9 mouse cellular contexts compared by ENCODE assay signal in the genomic region with DNA sequence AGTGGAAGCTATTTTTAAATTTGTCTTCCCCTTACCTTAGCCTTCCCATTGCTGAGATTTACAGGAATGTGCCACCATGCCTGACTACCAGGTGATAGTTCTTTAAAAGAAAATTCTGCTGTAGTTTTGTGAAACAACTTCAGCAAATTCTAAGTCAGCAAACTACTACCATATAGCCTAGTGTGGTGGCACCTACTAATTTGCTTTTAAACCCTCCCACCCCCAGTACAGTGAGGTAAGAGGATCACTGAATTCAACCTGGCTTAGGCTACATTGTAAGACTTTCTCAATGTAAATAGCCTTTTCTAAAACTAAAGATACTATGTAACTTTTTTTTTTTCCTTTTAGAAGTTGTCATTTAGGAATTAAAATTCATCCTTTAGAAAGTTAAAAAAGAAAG. TPM values are rescaled to one million over a fixed set of nuclear protein-coding genes. Genes with fewer than 3 reads are reported as not detected.
A peak's percentile ranks its signal among the peaks of the same experiment; 100 is the strongest.
DNase-seq lines count a peak whose midpoint lies in the region; ATAC-seq and TF ChIP-seq lines count a peak whose summit lies in the region.
"Had no signal": no experiment of that assay in that cellular context is flagged by ENCODE, and none has a peak within 500 bp of the region (broad histone marks: within the 10 kb centered on the region; RNA-seq: fewer than 3 reads in every experiment).

No protein-coding gene starts in this region.

- H3K9ac ChIP-seq in kidney, embryonic 14.5 days (ENCODE audit: low read depth, low read length) = no peak overlapping the region
- peak overlapping the region; percentile 86; the same call in 1 of the 2 replicates for H3K9ac ChIP-seq in hindbrain, postnatal 0 days (replicated peaks; ENCODE audit: low read length)
- no peak overlapping the region for H3K9ac ChIP-seq in midbrain, embryonic 15.5 days

- H3K4me1 ChIP-seq in kidney, embryonic 14.5 days (ENCODE audit: control insufficient read depth, insufficient read depth, low read length) = peaks cover 7% of the 10 kb centered on the region; the same call in 1 of the 2 replicates
- H3K4me1 ChIP-seq in embryonic facial prominence, embryonic 10.5 days = peaks cover 10% of the 10 kb centered on the region
- H3K4me1 ChIP-seq in hindbrain, postnatal 0 days (ENCODE audit: insufficient read depth, low read length) = peaks cover 8% of the 10 kb centered on the region; the same call in 1 of the 2 replicates
- peaks cover 24% of the 10 kb centered on the region for H3K4me1 ChIP-seq in midbrain, embryonic 15.5 days

- no peaks in the 10 kb centered on the region for H3K27me3 ChIP-seq in kidney, embryonic 14.5 days (ENCODE audit: control insufficient read depth, insufficient read depth, low read length)
- no peaks in the 10 kb centered on the region for H3K27me3 ChIP-seq in embryonic facial prominence, embryonic 10.5 days (replicated peaks; ENCODE audit: low read depth, poor library complexity, severe bottlenecking)
- no peaks in the 10 kb centered on the region for H3K27me3 ChIP-seq in hindbrain, postnatal 0 days (ENCODE audit: insufficient read depth, low read length)
- 0 out of 2 replicates have a peak, but pooled peaks cover 4% of the 10 kb centered on the region for H3K27me3 ChIP-seq in midbrain, embryonic 15.5 days (replicated peaks)
- H3K27me3 ChIP-seq: Patski had no signal

- H3K36me3 ChIP-seq in kidney, embryonic 14.5 days (ENCODE audit: control insufficient read depth, insufficient read depth, low read length) = peaks cover 17% of the 10 kb centered on the region; the same call in 1 of the 2 replicates
- peaks cover 21% of the 10 kb centered on the region for H3K36me3 ChIP-seq in embryonic facial prominence, embryonic 10.5 days (replicated peaks)
- no peaks in the 10 kb centered on the region for H3K36me3 ChIP-seq in hindbrain, postnatal 0 days (ENCODE audit: insufficient read depth, low read length)
- H3K36me3 ChIP-seq in midbrain, embryonic 15.5 days (replicated peaks) = 0 out of 2 replicates have a peak, but pooled peaks cover 3% of the 10 kb centered on the region

- ATAC-seq in kidney, embryonic 14.5 days (ENCODE audit: low FRiP score, low TSS enrichment) = no peak
- no peak for ATAC-seq in hindbrain, postnatal 0 days
- no peak for ATAC-seq in midbrain, embryonic 15.5 days (replicated peaks)
- ATAC-seq: Patski had no signal

- H3K4me2 ChIP-seq in kidney, embryonic 14.5 days (replicated peaks; ENCODE audit: low read depth, low read length) = peak overlapping the region; percentile 36; the same call in 1 of the 2 replicates
- peak overlapping the region; percentile 60 for H3K4me2 ChIP-seq in hindbrain, postnatal 0 days (ENCODE audit: low read depth, low read length)
- peak overlapping the region; percentile 56 for H3K4me2 ChIP-seq in midbrain, embryonic 15.5 days

- peak overlapping the region; percentile 79 for H3K4me3 ChIP-seq in kidney, embryonic 14.5 days (ENCODE audit: low read length)
- peak overlapping the region; percentile 81; the same call in 1 of the 2 replicates for H3K4me3 ChIP-seq in embryonic facial prominence, embryonic 10.5 days
- peak overlapping the region; percentile 84 for H3K4me3 ChIP-seq in hindbrain, postnatal 0 days (ENCODE audit: low read length)
- H3K4me3 ChIP-seq in midbrain, embryonic 15.5 days = peak overlapping the region; percentile 91

- DNase-seq in kidney, adult 18-20 months = no peak
- DNase-seq in embryonic facial prominence, embryonic 10.5 days (ENCODE audit: low spot score) = no peak
- no peak for DNase-seq in hindbrain, postnatal 0 days (ENCODE audit: low spot score)
- DNase-seq in spleen, postnatal 36 days (ENCODE audit: low spot score in 2 of 2) = no peak
- DNase-seq in thymus, postnatal 25 days = no peak
- DNase-seq in thymus, postnatal 0 days (ENCODE audit: low spot score) = no peak

- no peak for TF ChIP-seq CTCF in hindbrain, postnatal 0 days (IDR thresholded peaks at IDR 0.05; ENCODE audit: low read depth)

- H3K9me3 ChIP-seq in kidney, embryonic 14.5 days (ENCODE audit: control insufficient read depth, low read length) = no peaks in the 10 kb centered on the region
- no peaks in the 10 kb centered on the region for H3K9me3 ChIP-seq in embryonic facial prominence, embryonic 10.5 days
- H3K9me3 ChIP-seq in hindbrain, postnatal 0 days (ENCODE audit: low read length) = no peaks in the 10 kb centered on the region
- H3K9me3 ChIP-seq in midbrain, embryonic 15.5 days = no peaks in the 10 kb centered on the region

- H3K27ac ChIP-seq in kidney, embryonic 14.5 days (ENCODE audit: low read depth, low read length) = no peak overlapping the region
- no peak overlapping the region for H3K27ac ChIP-seq in embryonic facial prominence, embryonic 10.5 days (replicated peaks)
- no peak overlapping the region for H3K27ac ChIP-seq in hindbrain, postnatal 0 days
- no peak overlapping the region for H3K27ac ChIP-seq in midbrain, embryonic 15.5 days

RNA-seq across cellular contexts. Expression of a gene that starts 1.5 kb away (rescaled TPM):
- polyA plus RNA-seq in kidney, embryonic 14.5 days (2014; fragmentation: Nextera tagmentation; extraction: Ambion mirVana) = 27.4 and 49.8 TPM in 2 replicates
- 28.3 TPM in 2 replicates for polyA plus RNA-seq in embryonic facial prominence, embryonic 10.5 days (2016; fragmentation: Nextera tagmentation; extraction: Ambion mirVana)
- 46.8 and 48.2 TPM in 2 replicates for total RNA-seq in hindbrain, postnatal 0 days (2014; rRNA removed)
- 50.4 and 50.5 TPM in 2 replicates for polyA plus RNA-seq in hindbrain, postnatal 0 days (2015; fragmentation: Nextera tagmentation; extraction: Ambion mirVana)
- polyA plus RNA-seq in midbrain, embryonic 15.5 days (2015; fragmentation: Nextera tagmentation; extraction: Ambion mirVana) = 85.9 and 89.5 TPM in 2 replicates
- 33.8 and 34.9 TPM in 2 replicates for polyA plus RNA-seq in thymus, postnatal 0 days (2015; fragmentation: Nextera tagmentation; extraction: Ambion mirVana)

RNA-seq across cellular contexts. Expression of a gene that starts 14.3 kb away (rescaled TPM):
- polyA plus RNA-seq in kidney, embryonic 14.5 days (2014; fragmentation: Nextera tagmentation; extraction: Ambion mirVana) = 5.5 and 9.0 TPM in 2 replicates
- polyA plus RNA-seq in embryonic facial prominence, embryonic 10.5 days (2016; fragmentation: Nextera tagmentation; extraction: Ambion mirVana) = 4.7 and 5.0 TPM in 2 replicates
- 5.1 and 9.9 TPM in 2 replicates for total RNA-seq in hindbrain, postnatal 0 days (2014; rRNA removed)
- polyA plus RNA-seq in hindbrain, postnatal 0 days (2015; fragmentation: Nextera tagmentation; extraction: Ambion mirVana) = 2.1 and 2.6 TPM in 2 replicates
- polyA plus RNA-seq in midbrain, embryonic 15.5 days (2015; fragmentation: Nextera tagmentation; extraction: Ambion mirVana) = 4.6 and 4.9 TPM in 2 replicates
- 0.22 and 0.31 TPM in 2 replicates for polyA plus RNA-seq in thymus, postnatal 0 days (2015; fragmentation: Nextera tagmentation; extraction: Ambion mirVana)
